Mouse (Mus musculus) MEL (cell line): ENCODE data around the gene Erc2.

Experiments used
- CTCF ChIP-seq, 3 experiments: IDR thresholded peaks in 2 of 3; conservative IDR thresholded peaks in 1 of 3; 2 replicates each; pipeline ENCODE4 v1.5.1; 2011 to 2012; ENCODE audit warnings: low read length in 3 of 3, low read depth in 2 of 3, mild to moderate bottlenecking in 2 of 3, improper control_type of control experiment in 1 of 3, inconsistent platforms in 1 of 3, mixed read lengths in 1 of 3, moderate library complexity in 1 of 3; ENCODE audit not compliant: control insufficient read depth in 1 of 3, insufficient read depth in 1 of 3, poor library complexity in 1 of 3, severe bottlenecking in 1 of 3
- EP300 ChIP-seq, 2 experiments: IDR thresholded peaks; 2 replicates each; pipeline ENCODE4 v1.6.1; 2011; ENCODE audit warnings: improper control_type of control experiment in 2 of 2, low read length in 2 of 2, low read depth in 1 of 2, mild to moderate bottlenecking in 1 of 2
- GABPA ChIP-seq: IDR thresholded peaks from 2 replicates; pipeline ENCODE4 v1.6.1; 2012; ENCODE audit warnings: low read depth, mild to moderate bottlenecking, inconsistent platforms, low read length, improper control_type of control experiment, moderate library complexity
- GATA1 ChIP-seq: IDR thresholded peaks from 2 replicates; pipeline ENCODE4 v1.6.1; 2011; ENCODE audit warnings: low read depth, low read length, improper control_type of control experiment
- HCFC1 ChIP-seq: IDR thresholded peaks from 2 replicates; pipeline ENCODE4 v1.6.1; 2012; ENCODE audit warnings: low read depth, mild to moderate bottlenecking, inconsistent platforms, low read length, improper control_type of control experiment, moderate library complexity
- MEF2A ChIP-seq: IDR thresholded peaks from 2 replicates; pipeline ENCODE4 v1.6.1; 2014; ENCODE audit warnings: low read depth, mild to moderate bottlenecking, inconsistent platforms, low read length, improper control_type of control experiment; ENCODE audit not compliant: poor library complexity, insufficient replicate concordance, severe bottlenecking; ENCODE audit errors: extremely low read depth
- MXI1 ChIP-seq: IDR thresholded peaks from 2 replicates; pipeline ENCODE4 v1.6.1; 2011; ENCODE audit warnings: mild to moderate bottlenecking, low read depth, low read length, improper control_type of control experiment
- MYC ChIP-seq: IDR thresholded peaks from 2 replicates; pipeline ENCODE4 v1.6.1; 2011; ENCODE audit warnings: low read depth, mild to moderate bottlenecking, low read length, improper control_type of control experiment, moderate library complexity
- SIN3A ChIP-seq: IDR thresholded peaks from 2 replicates; pipeline ENCODE4 v1.6.1; 2012; ENCODE audit warnings: low read length, improper control_type of control experiment, inconsistent platforms
- ZNF384 ChIP-seq: IDR thresholded peaks from 2 replicates; pipeline ENCODE4 v1.6.1; 2012; ENCODE audit warnings: low read depth, mild to moderate bottlenecking, inconsistent platforms, low read length, improper control_type of control experiment

DNA sequence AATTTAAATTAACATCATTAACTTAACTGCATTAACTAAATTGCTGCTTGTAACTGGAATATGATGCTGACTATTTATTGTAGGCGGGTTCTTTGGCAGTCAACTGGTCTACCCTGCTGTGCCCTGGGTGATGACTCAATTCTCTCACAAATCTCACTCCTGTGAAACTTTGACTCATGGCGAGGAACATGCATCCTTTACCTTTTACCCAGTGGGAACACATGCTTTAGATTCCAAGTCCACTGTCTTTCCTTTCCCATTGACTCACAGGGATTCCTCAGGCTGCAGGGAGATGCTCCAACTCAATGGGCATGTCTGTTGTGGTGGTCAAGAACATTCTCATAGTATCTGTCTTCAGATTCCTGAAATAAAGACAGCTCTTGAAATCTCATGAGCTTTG is 14.3 kb downstream of the Erc2 start:
- no peak for TF ChIP-seq MXI1
- TF ChIP-seq CTCF (IDR thresholded peaks at IDR 0.05 in 2 of 3, conservative IDR thresholded peaks at IDR 0.05 in 1 of 3; ENCODE audit: control insufficient read depth in 1 of 3, insufficient read depth in 1 of 3, low read depth in 2 of 3, low read length in 3 of 3, poor library complexity in 1 of 3, severe bottlenecking in 1 of 3) = no peak
- no peak for TF ChIP-seq ZNF384
- TF ChIP-seq GATA1 = no peak
- no peak for TF ChIP-seq MEF2A
- TF ChIP-seq MYC = no peak
- TF ChIP-seq EP300 (IDR thresholded peaks at IDR 0.05; ENCODE audit: low read depth in 1 of 2, low read length in 2 of 2) = no peak
- no peak for TF ChIP-seq GABPA
- no peak for TF ChIP-seq HCFC1
- no peak for TF ChIP-seq SIN3A
